Mouse (Mus musculus) thymus, adult 2 months (tissue): ENCODE results near the gene Csgalnact2.

Experiments used
- CTCF ChIP-seq: fragments of 200-500 bp; IDR thresholded peaks from 2 replicates; pipeline ENCODE4 v1.5.1; 2012; ENCODE audit warnings: mild to moderate bottlenecking, control low read depth, low read length, moderate library complexity, borderline replicate concordance; ENCODE audit not compliant: control insufficient read depth, poor library complexity, insufficient read depth; ENCODE audit errors: extremely low read depth
- POLR2A ChIP-seq: fragments of 200-500 bp; IDR thresholded peaks from 2 replicates; pipeline ENCODE4 v1.6.1; 2012; ENCODE audit warnings: mild to moderate bottlenecking, low read length, control low read depth, moderate library complexity; ENCODE audit not compliant: control insufficient read depth, poor library complexity, insufficient read depth; ENCODE audit errors: extremely low read depth

- 0 out of 2 replicates have a peak, but pooled peaks have one; percentile 40 for TF ChIP-seq CTCF
- TF ChIP-seq POLR2A = no peak
Observed at GRCm38 (mm10) chr6:118064968-118065530, 73.9 kb downstream of the Csgalnact2 start.
